32 mouse cellular contexts compared by ENCODE assay signal in genomic region chr2:163147381-163147780, GRCm38 (mm10). TPM values are rescaled to one million over a fixed set of nuclear protein-coding genes. Genes with fewer than 3 reads are reported as not detected.
DNase-seq lines count a peak whose midpoint lies in the region; ATAC-seq and TF ChIP-seq lines count a peak whose summit lies in the region.
"Had no signal": no experiment of that assay in that cellular context is flagged by ENCODE, and none has a peak within 500 bp of the region (broad histone marks: within the 10 kb centered on the region; RNA-seq: fewer than 3 reads in every experiment).

No protein-coding gene starts in this region.

- H3K4me3 ChIP-seq in lung, embryonic 16.5 days (ENCODE audit: low read length), result no peak overlapping the region
- H3K4me3 ChIP-seq in lung, adult 2 months (replicated peaks; ENCODE audit: extremely low read depth, low read depth, low read length), result no peak overlapping the region
- no peak overlapping the region for H3K4me3 ChIP-seq in midbrain, postnatal 0 days (ENCODE audit: low read depth, low read length)
- no peak overlapping the region for H3K4me3 ChIP-seq in midbrain, embryonic 11.5 days (ENCODE audit: low read depth, low read length)
- H3K4me3 ChIP-seq: embryonic facial prominence, embryonic 12.5 days; embryonic facial prominence, embryonic 15.5 days; forebrain, embryonic 15.5 days; heart, embryonic 12.5 days; heart, embryonic 15.5 days; hindbrain, embryonic 10.5 days; hindbrain, embryonic 13.5 days had no signal

- no peak overlapping the region for H3K4me2 ChIP-seq in lung, embryonic 16.5 days (ENCODE audit: low read depth, low read length)
- H3K4me2 ChIP-seq in midbrain, postnatal 0 days (ENCODE audit: low read depth, low read length, poor library complexity, severe bottlenecking), result no peak overlapping the region
- no peak overlapping the region for H3K4me2 ChIP-seq in midbrain, embryonic 11.5 days
- H3K4me2 ChIP-seq: embryonic facial prominence, embryonic 12.5 days; embryonic facial prominence, embryonic 15.5 days; forebrain, embryonic 15.5 days; heart, embryonic 12.5 days; heart, embryonic 15.5 days; hindbrain, embryonic 13.5 days had no signal

- no peak for DNase-seq in lung, adult 2 months
- DNase-seq in lung, postnatal 36 days, result peak; percentile 40
- DNase-seq in lung, postnatal 14 days, result no peak
- DNase-seq in midbrain, postnatal 0 days (ENCODE audit: low spot score), result no peak
- no peak for DNase-seq in midbrain, embryonic 11.5 days (ENCODE audit: low spot score, missing footprints)
- DNase-seq: adrenal gland, adult 2 months; adrenal gland, postnatal 14 days; cerebellum, adult 11 months; cerebellum, adult 2 months; cerebellum, adult 9-11 months; cerebellum, postnatal 25 days; gastrocnemius, postnatal 10 days; gastrocnemius, postnatal 36 days; heart, postnatal 10 days; heart, postnatal 36 days had no signal

- H3K36me3 ChIP-seq in lung, embryonic 16.5 days (ENCODE audit: control insufficient read depth, insufficient read depth, low read length), result no peaks in the 10 kb centered on the region
- H3K36me3 ChIP-seq in midbrain, postnatal 0 days (ENCODE audit: insufficient read depth, low read length), result no peaks in the 10 kb centered on the region
- no peaks in the 10 kb centered on the region for H3K36me3 ChIP-seq in midbrain, embryonic 11.5 days (ENCODE audit: control insufficient read depth, insufficient read depth, low read length)
- H3K36me3 ChIP-seq: embryonic facial prominence, embryonic 12.5 days; embryonic facial prominence, embryonic 15.5 days; forebrain, embryonic 15.5 days; heart, embryonic 12.5 days; heart, embryonic 15.5 days; hindbrain, embryonic 10.5 days; hindbrain, embryonic 13.5 days had no signal

- WGBS in lung, embryonic 16.5 days, result 51% methylated on average over 4 of the region's 4 CpGs
- WGBS in lung, adult 2 months, result 69% methylated on average over 4 of the region's 4 CpGs
- 61% methylated on average over 4 of the region's 4 CpGs for WGBS in midbrain, postnatal 0 days
- 82% methylated on average over 4 of the region's 4 CpGs for WGBS in midbrain, embryonic 11.5 days

- H3K9ac ChIP-seq in lung, embryonic 16.5 days (ENCODE audit: low read length), result no peak overlapping the region
- 0 out of 2 replicates have a peak overlapping the region, but pooled peaks have one; percentile 4 for H3K9ac ChIP-seq in midbrain, postnatal 0 days (replicated peaks; ENCODE audit: low read length, poor library complexity, severe bottlenecking)
- no peak overlapping the region for H3K9ac ChIP-seq in midbrain, embryonic 11.5 days (ENCODE audit: low read length)
- H3K9ac ChIP-seq: embryonic facial prominence, embryonic 12.5 days; embryonic facial prominence, embryonic 15.5 days; forebrain, embryonic 15.5 days; heart, embryonic 12.5 days; heart, embryonic 15.5 days; hindbrain, embryonic 13.5 days had no signal

- H3K27me3 ChIP-seq in lung, embryonic 16.5 days (ENCODE audit: control insufficient read depth, insufficient read depth, low read depth, low read length), result no peaks in the 10 kb centered on the region
- no peaks in the 10 kb centered on the region for H3K27me3 ChIP-seq in midbrain, postnatal 0 days (ENCODE audit: insufficient read depth, low read length)
- H3K27me3 ChIP-seq in midbrain, embryonic 11.5 days (ENCODE audit: control insufficient read depth, insufficient read depth, low read length), result no peaks in the 10 kb centered on the region
- H3K27me3 ChIP-seq: embryonic facial prominence, embryonic 12.5 days; heart, embryonic 15.5 days; hindbrain, embryonic 13.5 days had no signal

- no peaks in the 10 kb centered on the region for H3K4me1 ChIP-seq in lung, embryonic 16.5 days (replicated peaks; ENCODE audit: control insufficient read depth, insufficient read depth, low read length)
- no peaks in the 10 kb centered on the region for H3K4me1 ChIP-seq in lung, adult 2 months (ENCODE audit: control insufficient read depth, insufficient read depth, low read length)
- peaks cover 15% of the 10 kb centered on the region; the same call in 1 of the 2 replicates for H3K4me1 ChIP-seq in midbrain, postnatal 0 days (ENCODE audit: insufficient read depth, low read length)
- peaks cover 9% of the 10 kb centered on the region for H3K4me1 ChIP-seq in midbrain, embryonic 11.5 days (ENCODE audit: control insufficient read depth, insufficient read depth, low read length)
- H3K4me1 ChIP-seq: embryonic facial prominence, embryonic 15.5 days; heart, embryonic 12.5 days; heart, embryonic 15.5 days had no signal

- no peaks in the 10 kb centered on the region for H3K9me3 ChIP-seq in lung, embryonic 16.5 days (ENCODE audit: control insufficient read depth, low read length)
- H3K9me3 ChIP-seq in midbrain, postnatal 0 days (ENCODE audit: low read length), result no peaks in the 10 kb centered on the region
- H3K9me3 ChIP-seq in midbrain, embryonic 11.5 days (ENCODE audit: control insufficient read depth, low read length), result no peaks in the 10 kb centered on the region
- H3K9me3 ChIP-seq: embryonic facial prominence, embryonic 12.5 days; embryonic facial prominence, embryonic 15.5 days; forebrain, embryonic 15.5 days; heart, embryonic 15.5 days; hindbrain, embryonic 10.5 days; hindbrain, embryonic 13.5 days had no signal

- TF ChIP-seq CTCF in lung, adult 2 months (IDR thresholded peaks at IDR 0.05; ENCODE audit: insufficient read depth, low read length), result no peak
- no peak for TF ChIP-seq CTCF in midbrain, postnatal 0 days (IDR thresholded peaks at IDR 0.05)

- 0 out of 2 replicates have a peak, but pooled peaks have one; percentile 20 for ATAC-seq in lung, embryonic 16.5 days (ENCODE audit: low read depth)
- ATAC-seq in midbrain, postnatal 0 days (ENCODE audit: low FRiP score), result no peak
- no peak for ATAC-seq in midbrain, embryonic 11.5 days (ENCODE audit: low FRiP score)
- ATAC-seq: CD4-positive, CD25-positive, alpha-beta regulatory T cell, adult 4 months; forebrain, embryonic 15.5 days; hindbrain, embryonic 16.5 days had no signal

- no peak for TF ChIP-seq POLR2A in lung, adult 2 months (IDR thresholded peaks at IDR 0.05; ENCODE audit: borderline replicate concordance, extremely low read depth, low read depth, low read length)

- H3K27ac ChIP-seq in lung, embryonic 16.5 days (ENCODE audit: low read length), result no peak overlapping the region
- no peak overlapping the region for H3K27ac ChIP-seq in midbrain, postnatal 0 days (ENCODE audit: low read depth, low read length)
- H3K27ac ChIP-seq in midbrain, embryonic 11.5 days (ENCODE audit: low read depth, low read length), result no peak overlapping the region
- H3K27ac ChIP-seq: embryonic facial prominence, embryonic 12.5 days; embryonic facial prominence, embryonic 15.5 days; forebrain, embryonic 15.5 days; heart, embryonic 15.5 days; hindbrain, embryonic 10.5 days; hindbrain, embryonic 13.5 days had no signal

RNA-seq across cellular contexts. Expression of gene Tox2, which starts 55.5 kb away (rescaled TPM):
- polyA plus RNA-seq in lung, embryonic 16.5 days (2015; fragmentation: Nextera tagmentation; extraction: Ambion mirVana), result 3.8 and 5.3 TPM in 2 replicates
- 34.2 and 58.0 TPM in 2 replicates for polyA plus RNA-seq in lung, adult 2 months (2012; rRNA removed)
- 7.6 and 14.3 TPM in 2 replicates for total RNA-seq in midbrain, postnatal 0 days (2014; rRNA removed)
- polyA plus RNA-seq in midbrain, postnatal 0 days (2015; fragmentation: Nextera tagmentation; extraction: Ambion mirVana), result 57.0 and 64.7 TPM in 2 replicates
- 37.3 and 38.2 TPM in 2 replicates for polyA plus RNA-seq in midbrain, embryonic 11.5 days (2014; fragmentation: Nextera tagmentation; extraction: Ambion mirVana)
- total RNA-seq: common myeloid progenitor, adult 5-6 weeks; granulocyte monocyte progenitor cell, adult 5-6 weeks; MEL had no signal

RNA-seq across cellular contexts. Expression of gene Gtsf1l, which starts 59.7 kb away (rescaled TPM):
- polyA plus RNA-seq in lung, embryonic 16.5 days (2015; fragmentation: Nextera tagmentation; extraction: Ambion mirVana), result 0.19 TPM in 1 of 2 replicates, not detected in the other
- 0.29 TPM in 1 of 2 replicates, not detected in the other for polyA plus RNA-seq in lung, adult 2 months (2012; rRNA removed)
- total RNA-seq in midbrain, postnatal 0 days (2014; rRNA removed), result not detected in 2 replicates
- not detected in 2 replicates for polyA plus RNA-seq in midbrain, postnatal 0 days (2015; fragmentation: Nextera tagmentation; extraction: Ambion mirVana)
- not detected in 2 replicates for polyA plus RNA-seq in midbrain, embryonic 11.5 days (2014; fragmentation: Nextera tagmentation; extraction: Ambion mirVana)
- total RNA-seq: adrenal gland, adult 2 months; adrenal gland, postnatal 14 days; adrenal gland, postnatal 4 days; common myeloid progenitor, adult 5-6 weeks; gastrocnemius, adult 18-20 months; gastrocnemius, postnatal 10 days; gastrocnemius, postnatal 36 days; granulocyte monocyte progenitor cell, adult 5-6 weeks; heart, adult 8-10 months; heart, postnatal 10 days; heart, postnatal 36 days; MEL had no signal
- polyA plus RNA-seq: adrenal gland, adult 2 months; CD4-positive, CD25-positive, alpha-beta regulatory T cell, adult 4 months; cerebellum, adult 2 months; embryonic facial prominence, embryonic 12.5 days; forebrain, embryonic 11.5 days; forebrain, embryonic 15.5 days; heart, embryonic 12.5 days; heart, embryonic 15.5 days; hindbrain, embryonic 10.5 days; hindbrain, embryonic 13.5 days; hindbrain, embryonic 16.5 days had no signal
